ENCODE assay signal across 10 mouse cellular contexts in the genomic region with DNA sequence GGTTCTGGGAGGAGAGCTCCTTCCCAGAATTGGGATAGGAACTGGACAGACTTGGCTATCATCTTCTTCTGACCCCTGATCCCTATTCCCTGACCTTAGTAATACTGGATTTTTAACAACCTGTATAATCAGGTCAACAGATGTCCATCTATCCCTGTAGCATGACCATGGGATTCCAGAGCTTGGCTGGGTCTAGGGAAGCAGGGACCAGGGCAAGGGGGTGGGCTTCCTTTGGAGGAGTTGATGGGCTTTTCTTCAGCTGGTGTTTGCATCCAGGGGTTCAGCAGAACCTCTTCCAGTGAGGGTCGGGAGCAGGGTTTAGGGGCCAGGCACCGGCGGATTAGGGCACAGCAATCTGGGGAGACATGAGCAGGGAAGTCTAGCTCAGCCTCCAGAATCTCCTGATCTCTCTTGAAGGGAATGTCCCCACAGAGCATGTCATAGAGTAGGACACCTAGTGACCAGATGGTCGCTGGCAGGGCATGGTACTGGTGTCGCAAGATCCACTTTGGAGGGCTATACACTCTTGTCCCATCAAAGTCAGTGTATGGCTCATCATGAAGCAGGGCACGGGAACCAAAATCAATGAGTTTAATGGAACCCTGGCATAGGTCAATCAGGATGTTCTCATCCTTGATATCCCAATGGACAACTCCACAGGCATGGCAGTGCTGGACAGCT. TPM values are rescaled to one million over a fixed set of nuclear protein-coding genes. Genes with fewer than 3 reads are reported as not detected.
DNase-seq lines count a peak whose midpoint lies in the region; ATAC-seq lines count a peak whose summit lies in the region.
"Not testable (repeated sequence)": the region's sequence is repeated elsewhere in the genome, so short reads cannot be mapped to it uniquely, and the experiment has no call there.
"Had no signal": no experiment of that assay in that cellular context is flagged by ENCODE, and none has a peak within 500 bp of the region (broad histone marks: within the 10 kb centered on the region; RNA-seq: fewer than 3 reads in every experiment).

No protein-coding gene starts in this region.

- H3K27me3 ChIP-seq in heart, embryonic 12.5 days (replicated peaks); hindbrain, embryonic 14.5 days (ENCODE audit: control insufficient read depth, insufficient read depth, low read length); kidney, embryonic 16.5 days (ENCODE audit: insufficient read depth, low read length); liver, embryonic 15.5 days; midbrain, embryonic 11.5 days (ENCODE audit: control insufficient read depth, insufficient read depth, low read length); neural tube, embryonic 13.5 days: not testable (repeated sequence)

- H3K9me3 ChIP-seq in heart, embryonic 12.5 days (replicated peaks); hindbrain, embryonic 14.5 days (ENCODE audit: control insufficient read depth, low read length); kidney, embryonic 16.5 days (ENCODE audit: low read length); liver, embryonic 15.5 days (replicated peaks); midbrain, embryonic 11.5 days (ENCODE audit: control insufficient read depth, low read length); neural tube, embryonic 13.5 days: not testable (repeated sequence)

- DNase-seq in hindbrain, embryonic 14.5 days (ENCODE audit: low spot score); midbrain, embryonic 11.5 days (ENCODE audit: low spot score, missing footprints): not testable (repeated sequence)

- peak; percentile 28; the same call in 1 of the 2 replicates for ATAC-seq in erythroid progenitor cell, adult 5-6 weeks (replicated peaks; ENCODE audit: low FRiP score, poor library complexity, severe bottlenecking)
- peak; percentile 49 for ATAC-seq in heart, embryonic 12.5 days (ENCODE audit: insufficient number of reproducible peaks, low FRiP score)
- peak; percentile 52 for ATAC-seq in hindbrain, embryonic 14.5 days (ENCODE audit: low FRiP score)
- ATAC-seq in kidney, embryonic 16.5 days (ENCODE audit: low FRiP score, low TSS enrichment), result peak; percentile 56; the same call in 1 of the 2 replicates
- ATAC-seq in liver, embryonic 15.5 days (ENCODE audit: insufficient read depth), result peak; percentile 30; the same call in 1 of the 2 replicates
- ATAC-seq in midbrain, embryonic 11.5 days (ENCODE audit: low FRiP score), result peak; percentile 56
- peak; percentile 51 for ATAC-seq in neural tube, embryonic 13.5 days (ENCODE audit: low read depth)

- H3K27ac ChIP-seq in heart, embryonic 12.5 days (ENCODE audit: poor library complexity, severe bottlenecking); hindbrain, embryonic 14.5 days; kidney, embryonic 16.5 days (ENCODE audit: low read length); liver, embryonic 15.5 days (replicated peaks); midbrain, embryonic 11.5 days (ENCODE audit: low read depth, low read length); neural tube, embryonic 13.5 days (replicated peaks): not testable (repeated sequence)

- not testable (repeated sequence) for H3K9ac ChIP-seq in heart, embryonic 12.5 days; hindbrain, embryonic 14.5 days; kidney, embryonic 16.5 days (replicated peaks; ENCODE audit: low read length); liver, embryonic 15.5 days; midbrain, embryonic 11.5 days (ENCODE audit: low read length); neural tube, embryonic 13.5 days

- H3K36me3 ChIP-seq in heart, embryonic 12.5 days; hindbrain, embryonic 14.5 days (replicated peaks; ENCODE audit: control insufficient read depth, insufficient read depth); kidney, embryonic 16.5 days (ENCODE audit: insufficient read depth, low read length); liver, embryonic 15.5 days (replicated peaks); midbrain, embryonic 11.5 days (ENCODE audit: control insufficient read depth, insufficient read depth, low read length); neural tube, embryonic 13.5 days: not testable (repeated sequence)

- not testable (repeated sequence) for H3K4me2 ChIP-seq in heart, embryonic 12.5 days; hindbrain, embryonic 14.5 days (replicated peaks); kidney, embryonic 16.5 days (replicated peaks; ENCODE audit: low read depth, low read length); liver, embryonic 15.5 days; midbrain, embryonic 11.5 days; neural tube, embryonic 13.5 days

- H3K4me1 ChIP-seq in heart, embryonic 12.5 days (replicated peaks); hindbrain, embryonic 14.5 days (replicated peaks; ENCODE audit: control insufficient read depth, insufficient read depth, low read length); kidney, embryonic 16.5 days (ENCODE audit: insufficient read depth, low read length); liver, embryonic 15.5 days (replicated peaks); midbrain, embryonic 11.5 days (ENCODE audit: control insufficient read depth, insufficient read depth, low read length); neural tube, embryonic 13.5 days (replicated peaks): not testable (repeated sequence)

- not testable (repeated sequence) for H3K4me3 ChIP-seq in heart, embryonic 12.5 days; hindbrain, embryonic 14.5 days (replicated peaks; ENCODE audit: low read length); kidney, embryonic 16.5 days (ENCODE audit: low read length); liver, embryonic 15.5 days (replicated peaks); midbrain, embryonic 11.5 days (ENCODE audit: low read depth, low read length); neural tube, embryonic 13.5 days

- no CpG with 5 or more reads among the region's 6 CpGs for WGBS in heart, embryonic 12.5 days
- no CpG with 5 or more reads among the region's 6 CpGs for WGBS in hindbrain, embryonic 14.5 days
- no CpG with 5 or more reads among the region's 6 CpGs for WGBS in kidney, embryonic 16.5 days
- WGBS in liver, embryonic 15.5 days (ENCODE audit: insufficient replicate concordance), result no CpG with 5 or more reads among the region's 6 CpGs
- WGBS in midbrain, embryonic 11.5 days, result no CpG with 5 or more reads among the region's 6 CpGs
- no CpG with 5 or more reads among the region's 6 CpGs for WGBS in neural tube, embryonic 13.5 days

RNA-seq across cellular contexts. Expression of a gene that starts 58.1 kb away (rescaled TPM):
- total RNA-seq in erythroid progenitor cell, adult 5-6 weeks (2015; ENCODE audit: low replicate concordance), result not detected in 2 replicates
- total RNA-seq in erythroid progenitor cell, adult 5-6 weeks (2017; ENCODE audit: low replicate concordance), result not detected in 2 replicates
- not detected in 2 replicates for polyA plus RNA-seq in heart, embryonic 12.5 days (2016; fragmentation: Nextera tagmentation; extraction: Ambion mirVana)
- 0.21 and 0.27 TPM in 2 replicates for polyA plus RNA-seq in hindbrain, embryonic 14.5 days (2014; fragmentation: Nextera tagmentation; extraction: Ambion mirVana)
- polyA plus RNA-seq in kidney, embryonic 16.5 days (2015; fragmentation: Nextera tagmentation; extraction: Ambion mirVana), result not detected in 2 replicates
- polyA plus RNA-seq in liver, embryonic 15.5 days (2015; fragmentation: Nextera tagmentation; extraction: Ambion mirVana), result not detected in 2 replicates
- not detected in 2 replicates for polyA plus RNA-seq in midbrain, embryonic 11.5 days (2014; fragmentation: Nextera tagmentation; extraction: Ambion mirVana)
- polyA plus RNA-seq in neural tube, embryonic 13.5 days (2015; fragmentation: Nextera tagmentation; extraction: Ambion mirVana), result 0.15 and 0.21 TPM in 2 replicates
- polyA plus RNA-seq: CD4-positive, CD25-positive, alpha-beta regulatory T cell, adult 4 months; large intestine, adult 2 months; myocyte had no signal
